Mouse (Mus musculus) thymus, postnatal 4 days (tissue): ENCODE measurements around the gene Prph.
A peak's percentile ranks its signal among the peaks of the same experiment; 100 is the strongest.
"Not testable (repeated sequence)": the region's sequence is repeated elsewhere in the genome, so short reads cannot be mapped to it uniquely, and the experiment has no call there.

ENCODE experiments used
- DNase-seq: peaks from one replicate; pipeline ENCODE4 v3.0.0; 2021

Prph gene

GRCm38 (mm10) chr15:99033498-99034270, 21.3 kb upstream of the Prph start:
- DNase-seq: no peak

DNA sequence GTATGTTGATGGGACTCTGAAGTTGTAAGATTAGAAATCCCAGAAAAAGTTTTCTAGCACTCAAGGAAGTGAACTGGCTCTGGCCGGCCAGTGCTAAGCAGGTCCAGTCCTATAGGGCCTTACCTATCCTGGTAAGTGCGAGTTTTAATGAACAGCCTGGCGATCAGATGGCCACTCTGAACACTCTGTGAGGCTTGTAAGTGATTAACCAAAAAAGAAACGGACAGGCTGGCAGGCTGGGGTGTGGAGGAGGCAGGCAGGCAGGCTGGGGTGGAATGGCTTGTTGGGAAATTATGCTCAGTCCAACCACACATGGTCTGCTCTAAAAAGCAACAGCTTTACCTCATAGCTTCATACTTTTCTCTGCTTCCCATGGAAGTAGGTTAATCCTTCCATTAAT, 19.5 kb upstream of the Prph start:
- DNase-seq: no peak

DNA sequence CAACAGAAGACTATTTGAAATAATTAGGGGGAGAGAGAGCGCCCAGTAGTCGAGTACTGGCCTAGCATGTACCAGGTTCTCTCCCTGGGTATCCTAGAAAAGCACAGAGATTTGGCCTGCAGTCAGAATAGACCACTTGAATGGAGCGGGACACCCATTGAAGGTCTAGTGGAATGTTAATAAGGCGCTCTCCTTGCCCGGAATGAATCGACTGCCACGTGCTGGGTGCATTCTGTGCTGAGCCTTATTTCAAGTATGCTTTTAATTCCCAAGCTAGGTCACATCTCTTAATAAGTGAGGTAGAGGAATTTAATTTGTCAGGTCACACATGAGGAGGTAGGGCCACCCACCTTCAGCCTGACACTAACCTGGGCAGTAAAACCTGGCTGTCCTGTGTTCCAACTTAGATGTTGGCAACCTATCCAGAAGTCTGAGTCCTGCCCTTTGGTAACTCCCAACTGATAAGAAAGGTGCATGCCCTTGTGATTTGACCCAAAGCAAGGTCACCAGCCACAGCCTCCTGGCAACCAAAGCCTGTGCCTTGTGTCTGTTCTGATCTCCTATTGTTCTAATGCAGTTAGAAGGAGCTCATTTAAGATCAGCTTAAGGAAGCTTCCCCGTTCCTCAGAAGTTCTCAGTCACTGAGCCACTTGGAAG, 18.6 kb upstream of the Prph start:
- DNase-seq: no peak

GRCm38 (mm10) chr15:99038025-99038424, 16.9 kb upstream of the Prph start:
- DNase-seq: no peak

- DNase-seq: no peak
Observed at GRCm38 (mm10) chr15:99038797-99039196, 16.2 kb upstream of the Prph start.

GRCm38 (mm10) chr15:99039306-99039705, 15.7 kb upstream of the Prph start:
- DNase-seq: no peak

DNA sequence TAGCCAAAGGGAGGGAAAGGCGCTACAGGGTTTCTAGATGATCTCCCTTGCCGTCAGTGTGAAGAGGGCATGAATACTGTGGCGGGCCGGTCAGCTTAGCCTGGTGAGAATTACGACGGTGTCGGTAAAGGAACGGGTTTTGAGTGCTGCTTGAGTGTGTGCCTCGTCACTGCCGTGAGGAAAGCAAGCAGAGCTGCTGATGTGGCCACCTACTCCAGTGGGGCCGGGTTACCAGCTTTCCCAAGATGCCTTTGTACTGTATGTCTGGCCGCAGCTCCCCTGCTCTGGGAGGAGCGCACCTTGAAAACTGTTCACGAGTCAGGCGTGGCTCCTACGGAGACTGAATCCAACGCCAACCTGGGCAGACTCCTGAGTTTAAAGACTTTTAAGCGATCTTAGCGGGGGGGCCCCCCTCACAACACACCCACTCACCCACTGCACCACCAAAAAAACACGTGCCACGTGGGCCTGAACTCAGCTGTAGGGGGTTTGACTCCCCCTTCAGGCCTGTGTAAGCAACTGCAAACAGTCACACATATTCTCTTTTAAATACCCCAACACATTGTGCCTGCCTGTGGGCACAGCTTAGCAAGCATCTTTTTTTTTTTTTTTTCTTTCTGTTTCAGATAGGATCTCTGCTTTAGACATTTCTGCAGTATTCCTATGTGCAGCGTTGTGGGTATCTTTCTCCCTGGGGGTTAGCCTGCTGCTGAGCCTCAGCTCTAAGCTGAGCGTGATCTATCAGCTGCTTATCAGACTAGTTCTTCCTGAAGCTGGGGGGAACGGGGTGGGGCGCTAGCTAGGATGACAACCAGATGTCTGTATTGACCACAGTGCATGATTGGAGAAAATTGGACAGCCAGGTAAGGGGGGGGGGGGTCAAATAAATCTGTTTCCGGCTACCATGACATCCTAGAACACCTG, 14.7 kb upstream of the Prph start:
- no peak for DNase-seq

GRCm38 (mm10) chr15:99040920-99041856, 13.8 kb upstream of the Prph start:
- no peak for DNase-seq

DNA sequence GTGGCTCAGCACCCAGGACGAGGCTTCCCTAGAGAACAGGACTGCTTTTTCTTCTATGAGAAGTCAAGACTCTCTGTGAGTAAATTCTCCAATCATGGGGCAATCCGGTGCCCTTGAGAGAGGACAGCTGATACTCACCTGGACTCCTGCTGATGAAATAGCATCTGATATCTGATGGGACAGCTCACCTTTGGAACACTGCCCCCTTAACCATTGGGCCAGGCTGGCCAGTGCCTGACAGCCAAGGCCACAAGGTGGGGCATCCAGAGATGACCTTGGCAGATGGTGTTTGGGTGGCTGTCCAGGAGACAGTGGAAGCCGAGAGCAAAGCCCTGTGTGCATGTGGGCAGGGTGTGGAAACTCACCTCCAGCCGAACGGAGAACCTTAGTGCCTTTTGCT, 12.6 kb upstream of the Prph start:
- no peak for DNase-seq

DNA sequence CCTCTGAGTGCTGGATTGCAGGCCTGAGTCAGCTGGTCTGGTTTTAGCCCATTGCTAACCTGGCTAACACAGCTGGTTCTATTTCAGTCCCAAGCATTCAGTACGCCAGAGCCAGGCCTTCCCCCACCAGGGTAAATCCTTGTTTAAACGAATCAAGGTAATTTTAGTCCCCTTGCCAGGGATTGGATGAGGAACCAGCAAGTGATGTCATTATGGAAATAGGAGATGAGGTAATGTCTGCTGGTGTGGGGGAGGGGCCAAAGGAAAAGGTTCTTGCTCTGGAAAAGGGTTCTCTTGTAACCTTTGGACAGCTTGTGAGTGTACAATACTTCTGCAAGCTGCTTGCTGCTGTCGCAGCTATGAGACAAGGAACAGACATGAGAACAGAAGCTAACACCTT, 10.1 kb upstream of the Prph start:
- no peak for DNase-seq

- DNase-seq: not testable (repeated sequence)
Observed at GRCm38 (mm10) chr15:99045734-99046133, 9.2 kb upstream of the Prph start.

DNA sequence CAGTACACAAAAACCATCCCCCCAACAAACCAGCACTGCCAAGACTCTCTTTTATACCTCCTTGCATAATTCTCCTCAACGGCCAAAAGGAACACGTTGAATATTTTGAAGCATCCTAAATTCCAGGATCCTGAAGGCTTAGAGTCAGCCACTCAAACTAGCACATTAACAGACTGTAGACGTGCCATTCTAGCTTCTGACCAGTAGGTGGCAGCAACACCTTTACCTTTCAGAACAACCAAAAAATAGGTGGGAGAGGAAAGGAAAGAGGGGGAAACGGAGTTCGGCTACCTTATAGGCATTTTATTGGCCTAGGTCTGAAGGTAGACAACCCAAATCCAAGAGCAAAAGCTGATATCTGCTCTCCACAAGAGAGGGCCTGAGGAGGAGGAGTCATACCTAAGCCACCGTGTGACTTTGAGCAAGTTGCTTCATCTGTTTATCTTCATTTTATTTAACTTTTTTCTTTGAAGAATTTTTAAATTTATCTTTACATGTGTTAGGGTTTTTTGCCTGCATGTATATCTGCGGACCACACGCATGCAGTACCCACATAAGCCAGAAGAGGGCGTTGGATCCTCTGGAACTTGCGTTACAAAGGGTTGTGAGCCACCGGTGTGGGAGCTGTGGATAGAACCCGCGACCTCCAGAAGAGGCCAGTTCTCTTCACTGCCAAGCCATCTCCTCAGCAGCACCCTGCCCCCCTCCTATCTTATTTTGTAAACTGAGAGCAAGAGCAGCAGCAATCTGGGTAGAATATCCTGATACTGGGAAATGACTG, 5.3 kb upstream of the Prph start:
- DNase-seq: peak; percentile 60

DNA sequence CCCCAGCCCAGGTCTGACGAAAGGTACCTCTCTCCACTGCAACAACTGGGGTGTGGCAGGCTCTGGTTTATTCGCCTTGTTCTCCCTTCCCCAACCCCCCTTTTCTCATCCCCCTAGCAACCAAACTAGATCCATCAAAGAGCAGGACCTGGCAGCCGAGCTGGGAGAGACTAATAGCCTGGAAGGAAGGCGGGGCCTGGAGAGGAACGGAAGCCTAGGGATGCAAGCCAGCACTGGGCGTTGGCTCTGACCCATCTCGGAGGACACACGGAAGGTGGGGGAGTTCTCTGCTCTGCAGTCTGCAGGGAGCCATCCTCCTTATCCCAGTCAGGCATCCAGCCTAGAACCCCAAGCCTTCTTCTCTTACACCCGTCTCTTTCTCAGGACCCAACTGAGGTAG, 1.6 kb upstream of the Prph start:
- DNase-seq: no peak

GRCm38 (mm10) chr15:99055511-99055961, 562 bp downstream of the Prph start:
- DNase-seq: peak; percentile 49

GRCm38 (mm10) chr15:99056332-99056731, 1.4 kb downstream of the Prph start:
- peak; percentile 85 for DNase-seq

DNA sequence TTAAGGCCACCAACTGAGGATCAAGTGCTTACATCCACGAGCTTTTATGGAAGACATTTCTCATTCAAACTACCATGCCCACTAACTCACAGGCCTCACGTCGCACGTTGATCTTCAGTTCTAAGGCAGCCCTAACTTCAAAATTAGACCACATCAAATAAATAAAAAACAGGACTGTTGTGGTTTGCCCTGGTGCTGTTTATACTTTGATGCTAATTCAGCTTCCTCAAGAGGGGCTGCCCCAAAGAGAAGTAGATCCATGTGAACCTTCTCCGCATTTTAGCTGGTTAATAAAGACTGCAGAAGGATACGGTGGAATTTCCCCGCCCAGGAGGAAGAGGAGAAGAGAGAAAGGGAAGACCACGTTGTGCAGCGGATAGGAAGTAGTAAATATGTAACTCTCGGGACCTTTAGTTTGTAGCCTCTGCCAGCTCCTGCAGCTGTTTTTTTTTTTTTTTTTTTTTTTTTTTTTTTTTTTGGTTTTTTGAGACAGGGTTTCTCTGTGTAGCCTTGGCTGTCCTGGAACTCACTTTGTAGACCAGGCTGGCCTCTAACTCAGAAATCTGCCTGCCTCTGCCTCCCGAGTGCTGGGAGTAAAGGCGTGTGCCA, 10.7 kb downstream of the Prph start:
- no peak for DNase-seq

- DNase-seq: no peak
Observed at GRCm38 (mm10) chr15:99071988-99072387, 17.0 kb downstream of the Prph start.

GRCm38 (mm10) chr15:99074019-99074599, 19.1 kb downstream of the Prph start, which contains the start of gene Troap:
Gene Troap, plus strand, starts transcription at chr15:99074575.
- DNase-seq: no peak

GRCm38 (mm10) chr15:99074600-99075333, 19.8 kb downstream of the Prph start:
- DNase-seq: peak; percentile 98

- not testable (repeated sequence) for DNase-seq
Observed at GRCm38 (mm10) chr15:99076011-99076410, 21.0 kb downstream of the Prph start.
